Mouse (Mus musculus) olfactory bulb, adult 2 months (tissue): ENCODE results near the gene Slc39a9.

ENCODE experiments used
- CTCF ChIP-seq: fragments of 200-500 bp; IDR thresholded peaks from 2 replicates; pipeline ENCODE4 v1.5.1; 2012; ENCODE audit warnings: low read depth, mild to moderate bottlenecking, low read length, moderate library complexity; ENCODE audit not compliant: insufficient read depth
- POLR2A ChIP-seq: fragments of 200-500 bp; IDR thresholded peaks from 2 replicates; pipeline ENCODE4 v1.6.1; 2012; ENCODE audit warnings: mild to moderate bottlenecking, low read depth, low read length, moderate library complexity; ENCODE audit not compliant: insufficient read depth

GRCm38 (mm10) chr12:80615371-80616257 is 28.1 kb upstream of the Slc39a9 start:
- TF ChIP-seq POLR2A: no peak
- TF ChIP-seq CTCF: no peak
